Mouse (Mus musculus) kidney, embryonic 15.5 days (tissue): Measurements from ENCODE around the gene Esyt2. TPM values are rescaled to one million over a fixed set of nuclear protein-coding genes. Genes with fewer than 3 reads are reported as not detected.

Experiments
- ATAC-seq: fragments of 200-750 bp; cut with Nextera tagmentation; replicated peaks from 2 replicates; pipeline ENCODE4 v1.8.0; 2017; ENCODE audit warnings: moderate TSS enrichment; ENCODE audit not compliant: low FRiP score
- H3K27ac ChIP-seq: fragments of 300-500 bp; sonication (generic); 2 replicates; pipeline ENCODE4 v1.5.1; 2015; ENCODE audit warnings: mild to moderate bottlenecking, inconsistent platforms
- H3K27me3 ChIP-seq: fragments of 300-500 bp; sonication (generic); 2 replicates; pipeline ENCODE4 v1.6.1; 2015; ENCODE audit warnings: inconsistent platforms
- H3K36me3 ChIP-seq: fragments of 300-500 bp; sonication (generic); 2 replicates; pipeline ENCODE4 v1.6.1; 2015; ENCODE audit warnings: inconsistent platforms
- H3K4me1 ChIP-seq: fragments of 300-500 bp; sonication (generic); 2 replicates; pipeline ENCODE4 v1.6.1; 2015; ENCODE audit warnings: inconsistent platforms
- H3K4me2 ChIP-seq: fragments of 300-500 bp; sonication (generic); 2 replicates; pipeline ENCODE4 v1.6.1; 2015; ENCODE audit warnings: moderate library complexity, mild to moderate bottlenecking, inconsistent platforms
- H3K4me3 ChIP-seq: fragments of 300-500 bp; sonication (generic); replicated peaks from 2 replicates; pipeline ENCODE4 v1.5.1; 2015; ENCODE audit warnings: mild to moderate bottlenecking, inconsistent platforms
- H3K9ac ChIP-seq: fragments of 300-500 bp; sonication (generic); 2 replicates; pipeline ENCODE4 v1.6.1; 2015; ENCODE audit warnings: mild to moderate bottlenecking, inconsistent platforms
- H3K9me3 ChIP-seq: fragments of 300-500 bp; sonication (generic); replicated peaks from 2 replicates; pipeline ENCODE4 v1.6.1; 2016; ENCODE audit warnings: inconsistent platforms
- WGBS: fragments of 180-500 bp; shearing (Covaris S2); methylation state at CpG from one replicate; pipeline ENCODE4 v1.1.7; 2015; ENCODE audit warnings: mixed read lengths; 5-methylcytosine and 5-hydroxymethylcytosine counted together
- microRNA-seq: library from miRNA; unstranded; fragments of <30 nt; microRNA quantifications from one replicate; pipeline ENCODE4, GENCODE M21; 2016
- polyA plus RNA-seq: library from polyadenylated mRNA; unstranded; fragments of >200 nt; fragmentation: Nextera tagmentation; extraction: Ambion mirVana; gene quantifications from 2 replicates; pipeline ENCODE4 v1.2.1, GENCODE M21; 2015

Gene Esyt2
- polyA plus RNA-seq, 1 experiment from 2014 or later = 18.7 TPM

GRCm38 (mm10) chr12:116414941-116415340 is 133.9 kb downstream of the Esyt2 start:
- Histone ChIP-seq H3K4me1 (no peaks in the 10 kb centered on the region), H3K4me2 (no peak overlapping the region), H3K27me3 (no peaks in the 10 kb centered on the region), H3K36me3 (peaks cover 61% of the 10 kb centered on the region), H3K9me3 (no peaks in the 10 kb centered on the region), H3K9ac (no peak overlapping the region), H3K4me3 (no peak overlapping the region), H3K27ac (no peak overlapping the region)
- no peak for ATAC-seq
- WGBS = 98% methylated on average over 4 of the region's 4 CpGs

DNA sequence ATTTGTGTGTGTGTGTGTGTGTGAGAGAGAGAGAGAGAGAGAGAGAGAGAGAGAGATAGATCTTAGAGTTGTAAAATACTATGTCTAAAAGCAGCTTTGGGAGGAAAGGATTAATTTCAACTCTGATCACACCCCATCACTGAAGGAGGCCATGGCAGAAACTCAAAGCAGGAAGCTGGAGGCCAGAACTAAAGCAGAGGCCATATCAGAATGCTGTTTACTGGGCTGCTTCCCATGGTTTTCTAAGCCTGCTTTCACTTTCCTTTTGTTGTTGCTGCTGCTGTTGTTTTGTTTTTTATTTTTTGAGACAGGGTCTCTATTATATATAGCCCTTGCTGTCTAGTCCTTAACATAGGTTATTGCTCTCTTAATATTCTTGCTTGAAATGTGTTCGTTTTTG is 135.5 kb downstream of the Esyt2 start:
- Histone ChIP-seq H3K9ac (no peak overlapping the region), H3K36me3 (peaks cover 65% of the 10 kb centered on the region), H3K4me3 (no peak overlapping the region), H3K4me1 (no peaks in the 10 kb centered on the region), H3K27me3 (no peaks in the 10 kb centered on the region), H3K27ac (no peak overlapping the region), H3K9me3 (no peaks in the 10 kb centered on the region), H3K4me2 (no peak overlapping the region)
- ATAC-seq = no peak
- 97% methylated on average over 1 of the region's 1 CpGs for WGBS

DNA sequence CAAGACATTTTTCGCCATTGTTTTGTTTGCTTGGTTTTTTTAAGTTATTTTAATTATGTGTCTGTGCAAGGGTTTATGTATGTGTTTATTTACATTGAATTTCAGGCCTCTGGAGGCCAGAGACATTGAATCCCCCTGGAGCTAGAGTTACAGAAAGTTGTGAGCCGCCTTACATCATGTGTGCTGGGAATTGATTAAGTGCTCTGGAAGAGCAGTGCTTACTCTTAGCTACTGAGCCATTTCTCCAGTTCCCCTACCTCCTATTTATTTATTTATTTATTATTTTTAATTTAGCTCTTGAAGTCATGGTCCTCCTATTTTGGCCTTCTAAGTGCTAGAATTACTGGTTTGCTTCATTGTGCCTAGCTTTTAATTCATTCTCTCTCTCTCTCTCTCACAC is 140.7 kb downstream of the Esyt2 start:
- peaks cover 75% of the 10 kb centered on the region for H3K36me3 ChIP-seq
- no peak for ATAC-seq

DNA sequence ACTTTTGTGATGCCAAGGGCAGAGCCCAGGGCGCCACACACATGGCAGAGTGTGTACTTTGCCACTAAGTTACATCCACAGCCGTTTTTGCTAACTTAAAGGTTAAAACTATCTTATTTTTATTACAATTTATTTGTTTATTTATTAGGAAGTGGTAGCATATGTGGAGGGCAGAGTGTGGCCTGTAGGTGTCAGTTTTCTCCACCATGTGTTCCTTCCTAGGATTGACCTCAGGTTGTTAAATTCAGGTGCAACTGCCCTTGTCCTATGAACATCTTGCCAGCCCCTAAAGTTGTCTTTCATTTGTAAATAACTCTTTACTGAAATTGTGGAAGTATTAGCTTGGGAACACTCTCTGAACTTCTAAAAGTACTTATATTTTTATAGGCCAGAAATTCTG is 144.4 kb downstream of the Esyt2 start:
- Histone ChIP-seq H3K27me3 (no peaks in the 10 kb centered on the region), H3K4me1 (no peaks in the 10 kb centered on the region), H3K9me3 (no peaks in the 10 kb centered on the region), H3K4me3 (no peak overlapping the region), H3K27ac (no peak overlapping the region), H3K9ac (no peak overlapping the region), H3K36me3 (peaks cover 87% of the 10 kb centered on the region), H3K4me2 (no peak overlapping the region)
- no peak for ATAC-seq
- WGBS = 81% methylated on average over 2 of the region's 2 CpGs

More for the DNA sequence above, 140.7 kb downstream of the Esyt2 start:
- Histone ChIP-seq H3K4me2 (no peak overlapping the region), H3K9ac (no peak overlapping the region), H3K9me3 (no peaks in the 10 kb centered on the region), H3K27me3 (no peaks in the 10 kb centered on the region), H3K27ac (no peak overlapping the region), H3K4me1 (no peaks in the 10 kb centered on the region), H3K4me3 (no peak overlapping the region)
- 85% methylated on average over 2 of the region's 2 CpGs for WGBS

- no peak for ATAC-seq
Measured at GRCm38 (mm10) chr12:116433742-116434141, 152.7 kb downstream of the Esyt2 start.

DNA sequence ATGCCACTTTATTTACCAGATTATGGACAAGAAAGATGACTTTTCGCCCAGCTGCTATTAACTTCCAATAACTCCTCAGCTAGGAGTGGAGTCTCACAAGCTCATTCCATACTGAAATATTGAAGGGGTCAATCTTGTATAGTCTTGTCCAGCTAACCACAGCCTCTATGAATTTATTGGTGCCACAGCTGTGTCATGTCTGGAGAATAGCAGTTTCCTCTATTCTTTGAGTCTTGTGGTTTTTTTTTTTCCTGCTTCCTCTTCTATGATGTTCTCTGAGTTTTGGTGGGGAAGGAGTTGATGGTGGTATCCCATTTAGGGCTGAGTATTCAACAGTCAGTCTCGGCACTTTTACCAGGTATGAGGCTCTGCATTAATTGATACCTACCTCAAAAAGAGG is 154.2 kb downstream of the Esyt2 start:
- H3K9me3 ChIP-seq = no peaks in the 10 kb centered on the region
- peaks cover 69% of the 10 kb centered on the region for H3K36me3 ChIP-seq
- no peak for ATAC-seq
- no peaks in the 10 kb centered on the region for H3K4me1 ChIP-seq
- H3K4me2 ChIP-seq = no peak overlapping the region
- no peaks in the 10 kb centered on the region for H3K27me3 ChIP-seq
- H3K9ac ChIP-seq = no peak overlapping the region
- H3K27ac ChIP-seq = no peak overlapping the region
- no peak overlapping the region for H3K4me3 ChIP-seq
- WGBS = 89% methylated on average over 2 of the region's 2 CpGs

More at GRCm38 (mm10) chr12:116433742-116434141, 152.7 kb downstream of the Esyt2 start:
- H3K9ac ChIP-seq = no peak overlapping the region
- no peaks in the 10 kb centered on the region for H3K27me3 ChIP-seq
- H3K4me1 ChIP-seq = no peaks in the 10 kb centered on the region
- no peaks in the 10 kb centered on the region for H3K9me3 ChIP-seq
- H3K36me3 ChIP-seq = peaks cover 70% of the 10 kb centered on the region
- H3K27ac ChIP-seq = no peak overlapping the region
- 91% methylated on average over 2 of the region's 2 CpGs for WGBS
- H3K4me3 ChIP-seq = no peak overlapping the region
- no peak overlapping the region for H3K4me2 ChIP-seq

DNA sequence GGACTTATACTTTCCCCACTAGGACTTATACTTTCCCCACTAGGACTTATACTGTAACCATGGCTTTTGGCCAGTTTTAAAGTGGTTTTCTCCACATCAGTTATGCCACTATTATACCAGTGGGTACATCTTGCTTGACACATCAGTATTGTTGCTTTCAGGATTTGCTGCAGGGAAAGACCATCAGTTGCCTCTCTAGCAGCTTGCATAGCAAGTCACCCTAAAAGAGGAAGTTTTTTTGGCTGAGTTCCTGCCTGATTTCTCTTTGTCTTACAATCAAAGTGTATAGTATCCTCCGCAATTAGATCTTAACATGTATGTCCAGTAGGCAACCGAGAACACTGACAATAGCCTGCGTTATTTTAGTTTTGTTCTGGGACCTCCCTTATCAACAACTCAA is 155.1 kb downstream of the Esyt2 start:
- H3K4me3 ChIP-seq = no peak overlapping the region
- peaks cover 71% of the 10 kb centered on the region for H3K36me3 ChIP-seq
- H3K27ac ChIP-seq = no peak overlapping the region
- 93% methylated on average over 3 of the region's 3 CpGs for WGBS
- no peaks in the 10 kb centered on the region for H3K9me3 ChIP-seq
- H3K9ac ChIP-seq = no peak overlapping the region
- no peak for ATAC-seq
- H3K27me3 ChIP-seq = no peaks in the 10 kb centered on the region
- no peaks in the 10 kb centered on the region for H3K4me1 ChIP-seq
- H3K4me2 ChIP-seq = no peak overlapping the region

GRCm38 (mm10) chr12:116438591-116438990 is 157.6 kb downstream of the Esyt2 start:
- no peak overlapping the region for H3K4me2 ChIP-seq
- H3K27ac ChIP-seq = no peak overlapping the region
- peaks cover 85% of the 10 kb centered on the region for H3K36me3 ChIP-seq
- no peaks in the 10 kb centered on the region for H3K9me3 ChIP-seq
- H3K4me3 ChIP-seq = no peak overlapping the region
- no peak overlapping the region for H3K9ac ChIP-seq
- H3K4me1 ChIP-seq = no peaks in the 10 kb centered on the region
- 54% methylated on average over 5 of the region's 5 CpGs for WGBS
- H3K27me3 ChIP-seq = no peaks in the 10 kb centered on the region
- ATAC-seq = peak; percentile 66; the same call in 1 of the 2 replicates

Small RNAs within 50 kb of the gene (microRNA-seq; reads per million reads assigned to microRNA genes)
- not detected for gene Gm23190

Other genes starting within 250 kb of the Esyt2 start
- gene Zfp386, start 233.5 kb upstream of the Esyt2 start, polyA plus RNA-seq = 48.1 and 48.8 TPM in 2 replicates
- gene Vipr2, start 203.5 kb upstream of the Esyt2 start, polyA plus RNA-seq = 0.86 and 1.2 TPM in 2 replicates
- gene Wdr60, start 18.2 kb upstream of the Esyt2 start, polyA plus RNA-seq = 19.6 and 20.2 TPM in 2 replicates
- gene Gm11027, start 5.8 kb upstream of the Esyt2 start, polyA plus RNA-seq = not detected in 2 replicates
- gene Ncapg2, start 124.2 kb downstream of the Esyt2 start, polyA plus RNA-seq = 37.0 and 37.2 TPM in 2 replicates
- 0.10 and 0.18 TPM in 2 replicates for gene Ptprn2, start 204.5 kb downstream of the Esyt2 start, polyA plus RNA-seq